Mouse (Mus musculus) embryonic fibroblast, embryonic 13.5 days (primary cell): ENCODE data around the gene Colgalt2.

ENCODE experiments used
- CTCF ChIP-seq: IDR thresholded peaks from 2 replicates; pipeline ENCODE4 v1.5.1; 2011; ENCODE audit warnings: mild to moderate bottlenecking, control low read depth, low read length, moderate library complexity, borderline replicate concordance; ENCODE audit not compliant: insufficient read depth
- POLR2A ChIP-seq: IDR thresholded peaks from 2 replicates; pipeline ENCODE4 v1.6.1; 2011; ENCODE audit warnings: low read depth, mild to moderate bottlenecking, control low read depth, low read length, moderate library complexity

DNA sequence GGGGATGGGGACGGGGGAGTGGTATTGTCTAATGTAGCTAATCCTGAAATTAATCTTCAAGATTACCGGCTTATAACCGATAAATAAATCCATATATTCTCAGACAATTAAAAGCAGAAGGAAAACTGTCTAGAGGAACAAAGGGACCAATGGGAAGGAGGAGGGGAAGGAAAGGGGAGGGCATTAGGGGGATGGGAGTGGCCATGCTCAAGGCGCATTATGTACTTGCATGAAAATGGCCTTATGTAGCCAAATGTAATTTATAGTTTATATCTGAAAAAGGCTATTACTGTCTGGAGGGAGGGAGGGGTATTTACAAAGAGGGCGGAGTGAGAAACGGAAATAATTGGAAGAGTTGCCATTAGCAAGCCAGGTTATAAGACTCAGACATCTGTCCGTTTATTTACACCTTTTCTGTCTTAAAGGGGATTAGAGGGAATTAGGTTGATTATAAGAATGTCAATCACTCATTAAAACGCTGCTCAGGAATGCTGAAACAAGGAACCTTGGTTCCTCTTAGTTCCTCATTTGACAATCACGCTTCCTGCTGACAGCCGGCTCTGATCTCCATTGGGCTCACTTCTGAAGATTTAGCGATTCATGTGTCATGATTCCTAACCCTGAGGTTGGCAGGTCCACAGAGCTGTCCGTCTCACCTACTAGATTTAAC, 28.4 kb downstream of the Colgalt2 start:
- TF ChIP-seq POLR2A (no peak), CTCF (no peak)
